Mouse (Mus musculus) MN1 (cell line): ENCODE results near the gene Krt36.

Source experiments
- DNase-seq: peaks from one replicate; pipeline ENCODE4 v3.0.0-alpha.2; 2016; ENCODE audit warnings: low spot score

Gene Krt36

DNA sequence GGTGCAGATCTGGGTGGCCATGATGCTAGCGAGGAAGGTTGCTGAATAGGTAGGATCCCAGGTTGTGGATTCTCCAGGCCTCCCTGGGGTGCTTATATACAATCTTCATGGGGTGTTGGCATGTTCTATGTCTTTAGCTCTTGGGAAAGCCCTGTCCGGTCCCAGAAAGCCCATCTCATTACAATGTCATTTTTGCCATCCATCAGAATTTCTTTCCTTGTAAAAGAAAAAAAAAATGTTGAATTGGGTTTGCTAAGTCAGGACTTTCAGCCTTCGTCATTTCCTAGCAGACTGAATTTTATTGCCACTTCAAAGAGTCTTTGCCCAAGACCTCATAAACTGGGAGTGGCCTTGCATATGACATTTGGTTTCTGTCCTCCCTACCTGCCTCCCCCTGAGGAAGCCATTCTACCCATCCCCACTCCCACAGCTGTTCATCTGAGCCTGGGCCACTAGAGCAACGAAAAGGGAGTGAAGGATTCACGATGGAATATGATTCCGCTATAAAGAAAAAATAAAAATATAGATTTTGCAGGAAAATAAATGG lies at the start of gene Krt36:
Gene Krt36, minus strand, starts transcription at position 51 of the 547 bp plus-strand sequence.
- DNase-seq = no peak

DNA sequence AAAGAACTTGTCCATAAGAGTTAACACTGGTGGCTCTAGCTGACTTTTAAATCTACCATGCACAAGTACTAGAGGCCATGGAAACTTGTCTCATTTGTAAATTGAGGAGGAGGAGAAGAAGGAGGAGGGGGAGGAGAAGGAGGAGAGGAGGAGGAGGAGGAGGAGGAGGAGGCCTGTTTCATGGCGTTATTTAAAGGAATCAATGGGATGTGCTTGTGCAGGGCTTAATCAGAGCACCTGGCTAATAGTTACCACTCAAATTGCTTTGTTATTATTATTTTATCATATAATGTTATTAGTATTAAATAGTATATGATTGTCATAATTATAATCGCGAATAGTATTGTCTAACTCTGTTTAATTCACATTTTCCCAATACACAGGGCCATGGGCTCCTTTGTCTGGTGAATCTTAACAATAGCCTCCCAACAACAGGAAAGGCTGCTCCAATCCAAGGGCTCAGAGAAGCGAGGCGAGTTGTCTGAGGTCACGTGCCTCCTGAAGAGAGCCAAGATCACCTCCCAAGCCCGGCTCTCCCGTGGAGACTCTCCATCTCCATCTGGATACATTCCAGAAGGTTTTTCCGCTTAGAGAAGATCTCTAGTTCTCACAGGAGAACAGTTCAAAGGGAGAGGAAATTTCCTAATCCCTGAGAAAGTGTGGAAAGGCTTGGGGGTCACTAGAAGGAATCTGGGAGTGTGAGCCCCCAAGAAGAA lies 43.3 kb upstream of the Krt36 start, which contains the start of gene Krt19:
Gene Krt19, minus strand, starts transcription at position 51 of the 716 bp plus-strand sequence.
- DNase-seq = no peak

GRCm38 (mm10) chr11:100147566-100148353 lies 42.3 kb upstream of the Krt36 start:
- no peak for DNase-seq

DNA sequence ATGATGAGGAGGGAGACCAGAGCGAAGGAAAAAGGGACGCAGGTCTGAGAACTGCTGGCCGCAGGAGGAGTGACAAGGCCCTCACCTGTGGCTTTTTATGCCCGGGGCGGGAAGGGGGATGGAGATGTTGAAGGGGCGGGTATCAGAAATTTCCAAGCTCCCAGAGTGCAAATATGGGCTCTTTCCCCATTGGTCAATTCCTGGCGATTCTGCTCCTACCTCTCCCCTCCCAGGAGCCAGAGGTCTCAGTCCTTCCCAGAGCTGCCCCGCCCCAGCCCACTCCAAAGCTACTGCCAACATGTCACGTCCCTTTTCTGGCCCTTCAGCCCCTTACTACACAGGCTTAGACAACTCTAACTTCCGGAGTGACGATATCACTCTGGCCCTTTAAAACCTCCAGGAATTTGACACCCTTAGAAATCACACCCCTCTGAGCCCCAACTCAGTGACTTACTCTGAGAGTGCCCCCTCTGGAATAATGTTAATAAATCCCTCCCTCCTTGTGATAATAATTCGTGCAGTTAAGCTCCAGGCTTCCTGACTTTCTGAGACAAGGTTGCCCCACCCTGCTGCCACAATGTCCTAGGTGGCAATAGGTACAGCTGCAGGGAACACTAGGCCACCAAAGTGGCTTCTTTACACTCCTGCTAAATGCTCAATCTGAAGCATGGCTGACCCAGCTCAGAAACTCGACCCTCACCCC lies 40.6 kb upstream of the Krt36 start:
- DNase-seq = no peak

GRCm38 (mm10) chr11:100145104-100145503 lies 39.7 kb upstream of the Krt36 start:
- no peak for DNase-seq

DNA sequence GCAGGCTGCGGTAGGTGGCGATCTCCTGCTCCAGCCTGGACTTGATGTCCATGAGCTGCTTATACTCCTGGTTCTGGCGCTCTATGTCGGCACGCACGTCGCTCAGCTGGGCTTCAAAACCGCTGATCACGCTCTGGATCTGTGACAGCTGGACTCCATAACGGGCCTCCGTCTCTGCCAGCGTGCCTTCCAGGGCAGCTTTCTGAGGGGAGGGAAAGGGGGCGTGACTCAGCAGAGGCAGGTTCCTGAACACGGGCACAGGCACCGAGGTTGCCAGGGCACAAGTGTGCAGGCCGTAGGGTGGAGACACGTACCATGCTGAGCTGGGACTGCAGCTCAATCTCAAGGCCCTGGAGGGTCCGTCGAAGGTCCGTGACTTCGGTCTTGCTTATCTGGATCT lies 35.5 kb upstream of the Krt36 start:
- DNase-seq = no peak

DNA sequence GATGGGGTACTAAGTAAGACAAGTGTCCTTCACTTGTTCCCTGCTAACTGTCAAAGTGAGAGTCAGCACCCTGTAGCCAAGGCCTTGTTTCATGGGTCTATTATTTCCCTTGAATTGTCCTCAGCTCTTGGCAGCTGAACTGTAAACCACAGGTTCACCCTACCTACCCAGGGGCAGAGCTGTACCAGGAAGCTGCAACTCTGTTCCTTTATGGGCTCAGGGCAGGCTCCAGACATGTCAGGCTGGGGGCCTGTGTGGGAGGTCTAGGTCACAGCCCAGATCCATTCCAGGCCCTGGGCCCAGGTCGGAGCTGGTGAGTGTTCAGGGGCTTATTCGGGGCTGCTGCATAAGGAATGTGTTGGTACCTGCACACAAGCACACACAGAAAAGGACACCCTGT lies 34.0 kb upstream of the Krt36 start:
- DNase-seq = no peak

- no peak for DNase-seq
Measured at GRCm38 (mm10) chr11:100138809-100139208, 33.4 kb upstream of the Krt36 start.

GRCm38 (mm10) chr11:100137693-100138092 lies 32.3 kb upstream of the Krt36 start:
- DNase-seq = no peak

DNA sequence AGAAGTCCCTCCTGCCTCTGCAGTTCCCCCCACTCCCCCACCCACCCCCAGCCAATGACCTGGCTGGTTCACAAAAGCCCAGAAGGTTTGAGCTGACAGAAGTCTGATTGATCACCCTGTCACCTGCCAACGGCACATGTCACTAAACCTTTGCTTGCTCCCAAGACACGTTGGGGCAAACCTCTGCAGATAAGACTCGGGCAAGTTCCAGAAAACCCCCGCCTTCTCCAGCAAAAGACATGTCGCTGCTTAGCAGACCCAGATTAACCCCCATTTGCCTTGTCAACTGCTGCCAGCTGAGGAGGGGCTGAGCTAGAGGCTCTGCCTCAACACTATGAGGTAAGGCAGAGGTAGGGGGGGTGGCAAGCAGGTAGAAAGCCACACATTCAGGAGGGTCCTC lies 31.1 kb upstream of the Krt36 start:
- DNase-seq = no peak

GRCm38 (mm10) chr11:100135731-100136130 lies 30.3 kb upstream of the Krt36 start, which contains the start of gene Krt15:
Gene Krt15 (minus strand): TSS chr11:100135928.
- DNase-seq = no peak

- DNase-seq = no peak
Measured at GRCm38 (mm10) chr11:100124901-100125300, 19.5 kb upstream of the Krt36 start.

DNA sequence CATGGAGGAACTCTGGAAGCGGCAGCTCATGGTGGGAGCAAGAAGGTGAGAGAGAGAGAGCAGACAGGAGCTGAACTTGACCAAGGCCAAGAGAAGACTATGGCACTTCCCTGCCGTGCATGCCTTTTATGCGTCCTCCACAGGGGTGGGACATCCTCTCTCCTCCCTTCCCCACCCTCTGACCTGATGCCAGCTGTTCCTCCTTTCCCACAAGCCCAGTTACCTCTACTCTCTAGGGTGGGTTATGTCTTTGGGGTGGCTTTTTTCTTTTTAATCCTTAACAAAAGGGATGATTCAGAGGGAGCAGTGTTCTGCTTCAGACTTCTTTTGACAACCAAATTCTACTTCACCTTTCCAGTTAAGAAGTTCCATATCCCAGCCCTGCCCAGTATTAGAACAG lies 16.0 kb upstream of the Krt36 start, which contains the start of gene Krt13:
Gene Krt13, minus strand, starts transcription at position 101 of the 400 bp plus-strand sequence.
- no peak for DNase-seq

DNA sequence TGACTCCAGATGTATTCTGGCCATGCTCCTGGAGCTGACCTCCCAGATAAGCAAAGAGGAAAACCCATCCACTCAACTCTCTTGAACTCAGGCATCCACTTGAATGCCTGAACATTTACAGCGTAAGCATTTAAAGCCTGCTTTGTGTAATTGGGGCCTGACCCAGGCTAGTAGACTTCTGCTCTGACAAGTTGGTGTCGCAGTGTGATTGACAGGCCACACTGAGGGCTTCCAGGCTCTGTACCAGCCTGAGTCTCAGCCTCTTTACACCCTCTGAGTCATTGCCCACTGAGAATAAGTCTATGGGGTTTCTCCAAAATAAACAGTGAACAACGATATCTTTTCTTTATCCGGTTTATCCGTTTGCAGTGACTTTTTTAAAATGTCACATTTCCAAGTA lies 14.9 kb upstream of the Krt36 start:
- no peak for DNase-seq

DNA sequence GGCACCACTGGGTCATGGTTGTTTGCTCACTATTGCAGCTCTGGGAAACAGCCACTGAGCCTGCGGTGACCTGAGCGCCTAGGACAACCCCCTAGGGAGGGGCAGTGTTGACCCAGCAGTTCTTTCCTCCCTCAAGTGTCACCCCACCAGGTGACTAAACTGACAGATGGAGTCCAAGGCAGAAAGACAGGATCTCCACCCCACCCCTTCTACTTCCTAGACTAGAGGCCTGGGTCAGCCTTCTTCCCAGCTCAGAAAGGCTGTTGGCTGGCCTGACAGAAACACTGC lies 8.3 kb upstream of the Krt36 start:
- no peak for DNase-seq

DNA sequence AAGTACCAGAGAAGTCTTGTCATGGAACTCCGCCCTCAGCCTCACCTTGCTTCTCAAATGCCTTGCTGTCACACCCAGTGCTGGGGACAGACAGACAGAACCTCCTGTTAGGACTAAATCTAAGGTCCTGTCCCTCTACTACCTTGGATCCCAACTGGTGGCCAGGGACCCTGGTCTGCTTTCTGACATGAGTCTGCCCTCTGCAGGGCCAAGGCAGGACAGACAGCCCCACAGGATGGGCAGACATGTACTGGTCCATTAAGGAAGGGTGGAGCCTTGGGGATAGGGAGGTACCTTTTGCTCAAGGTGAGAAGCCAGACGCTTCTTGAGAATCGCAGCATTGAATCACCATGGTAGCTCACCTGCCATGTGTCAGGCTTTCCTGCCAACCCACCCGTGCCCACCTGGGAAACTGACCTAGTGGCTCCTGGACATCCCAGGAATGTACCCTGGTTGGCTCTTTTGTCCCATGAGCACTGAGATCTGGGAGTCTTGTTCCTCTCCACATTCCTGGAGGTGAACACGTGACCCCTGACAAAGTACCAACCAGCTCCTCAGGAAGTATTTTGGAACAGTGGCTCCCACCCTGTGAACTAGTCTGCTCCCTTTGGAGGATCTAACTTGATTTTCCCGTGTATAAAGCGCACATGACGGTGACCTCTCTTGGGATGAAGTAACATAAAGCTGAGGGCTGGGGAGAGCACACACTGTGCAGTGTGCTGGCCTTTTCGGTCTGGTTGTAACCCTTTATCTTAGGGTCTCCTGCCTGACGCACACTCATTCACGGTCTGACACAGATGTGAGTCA lies 7.7 kb upstream of the Krt36 start:
- DNase-seq = no peak

DNA sequence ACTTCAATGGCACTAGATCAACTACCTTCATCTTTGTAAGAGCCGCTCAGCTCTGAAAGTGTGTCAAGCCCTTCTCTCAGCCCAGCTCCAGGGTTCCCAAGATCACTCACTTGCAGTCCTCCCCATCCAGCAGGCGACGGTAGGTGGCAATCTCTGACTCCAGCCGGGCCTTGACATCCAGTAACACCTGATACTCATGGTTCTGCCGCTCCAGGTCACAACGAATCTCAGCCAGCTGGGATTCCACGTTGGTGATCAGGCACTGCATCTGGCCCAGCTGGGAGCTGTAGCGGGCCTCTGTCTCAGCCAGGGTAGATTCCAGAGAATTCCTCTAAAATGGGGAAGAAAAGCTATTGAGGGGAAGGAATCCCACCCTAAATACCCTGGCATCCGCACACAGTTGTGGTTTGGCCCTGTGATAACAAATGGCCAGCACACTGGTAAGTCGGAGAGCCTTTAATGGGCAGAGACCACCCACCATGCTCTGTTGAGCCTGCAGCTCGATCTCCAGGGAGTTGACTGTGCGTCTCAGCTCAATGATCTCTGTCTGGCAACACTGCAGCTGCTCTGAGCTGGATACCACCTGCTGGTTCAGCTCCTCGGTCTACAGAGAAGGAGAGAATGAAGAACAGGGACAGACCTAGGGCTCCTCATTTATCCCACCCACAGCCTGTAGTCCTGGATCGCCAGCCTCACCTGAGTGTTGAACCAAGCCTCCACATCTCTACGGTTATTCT lies 2.6 kb downstream of the Krt36 start:
- no peak for DNase-seq

- DNase-seq = no peak
Measured at GRCm38 (mm10) chr11:100100391-100100790, 5.0 kb downstream of the Krt36 start.

DNA sequence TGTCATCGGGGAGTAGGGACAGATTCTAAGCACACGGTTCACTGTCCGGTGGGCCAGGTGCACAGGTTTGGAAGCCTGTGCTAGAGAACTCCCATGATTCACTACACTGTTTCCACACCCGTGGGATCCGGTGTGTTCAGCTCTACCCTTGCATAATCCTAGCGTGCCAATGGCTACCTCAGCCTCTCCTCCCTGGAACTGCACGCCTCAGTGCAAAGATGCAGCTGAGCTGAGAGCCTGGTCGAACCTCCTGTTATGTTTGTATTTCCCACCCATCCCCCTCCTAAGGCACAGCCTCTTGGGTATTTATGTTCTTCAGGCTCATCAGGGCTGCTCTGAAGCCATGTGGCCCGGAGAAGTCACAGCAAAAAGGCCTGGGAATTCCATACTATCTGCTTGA lies 7.6 kb downstream of the Krt36 start:
- no peak for DNase-seq

DNA sequence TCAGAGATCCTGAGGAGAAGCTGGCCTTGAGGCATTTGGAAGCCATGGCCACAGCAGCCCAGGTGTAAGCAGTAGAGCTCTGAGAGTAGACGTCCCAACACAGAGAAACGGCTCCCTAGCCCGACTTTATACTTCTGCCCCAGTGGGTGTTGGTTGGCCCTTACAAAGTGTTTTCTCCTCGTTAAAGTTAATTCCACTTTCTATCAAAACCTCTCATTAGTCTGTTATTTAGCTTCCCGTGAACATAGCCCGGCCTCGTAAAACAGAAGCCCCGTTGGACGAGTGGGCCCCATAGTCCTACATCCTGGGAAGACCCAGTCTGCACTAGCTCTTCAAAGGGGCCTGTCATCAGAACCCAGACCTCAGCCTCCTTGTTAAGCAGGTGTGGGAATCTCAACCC lies 9.3 kb downstream of the Krt36 start, which contains the start of gene Krt35:
Gene Krt35, minus strand, starts transcription at position 101 of the 400 bp plus-strand sequence.
- DNase-seq = no peak
